Mouse (Mus musculus): ENCODE data around the gene Slc22a8.

Slc22a8 gene

DNA sequence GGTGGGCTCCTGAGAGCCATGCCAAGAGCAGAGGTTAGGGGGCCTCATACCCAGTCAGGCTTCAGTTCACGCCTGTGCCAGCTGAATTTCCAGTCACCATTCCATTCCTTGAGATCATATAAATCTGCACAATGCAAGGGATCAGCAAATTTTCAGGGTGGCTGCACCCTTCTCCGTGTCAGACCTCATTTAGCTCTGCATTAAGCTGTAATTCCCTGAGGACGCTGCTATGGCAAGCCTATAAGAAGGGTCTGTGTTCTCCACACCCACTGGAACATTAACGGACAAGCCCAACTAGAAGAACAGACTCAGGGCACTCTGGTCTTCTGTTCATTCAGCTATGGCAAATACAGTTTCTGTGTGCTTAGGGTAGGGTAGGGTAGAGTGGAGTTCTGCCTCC, 6.2 kb downstream of the Slc22a8 start:
- DNase-seq (ENCODE audit: low read depth, low spot score), result no peak

- DNase-seq (ENCODE audit: low read depth, low spot score), result no peak
Measured at GRCm38 (mm10) chr19:8599229-8599628, 8.2 kb downstream of the Slc22a8 start.

GRCm38 (mm10) chr19:8601922-8602321, 10.9 kb downstream of the Slc22a8 start:
- DNase-seq (ENCODE audit: low read depth, low spot score), result no peak

DNA sequence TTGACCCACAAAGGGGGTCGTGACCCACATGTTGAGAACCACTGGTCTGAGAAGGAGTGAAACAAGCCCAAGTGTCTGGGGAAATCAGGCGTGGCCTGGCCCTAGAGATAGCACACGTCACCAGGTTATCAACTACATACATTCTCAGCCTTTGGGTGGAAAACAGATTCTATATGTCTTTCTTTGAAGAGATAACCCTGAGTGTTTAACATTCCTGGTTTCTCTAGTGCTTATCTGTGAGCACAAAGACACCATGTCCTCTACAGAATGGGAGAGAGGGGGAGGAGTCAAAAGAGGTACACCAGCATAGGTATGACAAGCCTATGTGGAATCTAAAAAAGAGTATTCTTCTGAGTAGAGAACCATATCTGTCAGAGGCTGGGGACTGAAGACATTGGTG, 11.9 kb downstream of the Slc22a8 start:
- no peak for DNase-seq (ENCODE audit: low read depth, low spot score)

- no peak for DNase-seq (ENCODE audit: low read depth, low spot score)
Measured at GRCm38 (mm10) chr19:8604536-8605240, 13.6 kb downstream of the Slc22a8 start.

DNA sequence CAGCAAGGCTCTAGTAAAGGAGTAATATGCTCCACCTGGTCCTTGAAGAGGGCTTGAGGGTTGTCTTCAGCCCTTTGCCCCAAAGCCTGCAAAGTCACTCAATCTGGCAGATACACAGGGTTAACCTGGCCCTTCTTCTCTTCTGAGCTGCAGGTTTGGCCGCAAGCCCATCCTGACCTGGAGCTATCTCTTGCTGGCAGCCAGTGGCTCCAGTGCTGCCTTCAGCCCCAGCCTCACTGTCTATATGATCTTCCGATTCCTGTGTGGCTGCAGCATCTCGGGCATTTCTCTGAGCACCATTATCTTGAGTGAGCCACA, 14.1 kb downstream of the Slc22a8 start:
- no peak for DNase-seq (ENCODE audit: low read depth, low spot score)

DNA sequence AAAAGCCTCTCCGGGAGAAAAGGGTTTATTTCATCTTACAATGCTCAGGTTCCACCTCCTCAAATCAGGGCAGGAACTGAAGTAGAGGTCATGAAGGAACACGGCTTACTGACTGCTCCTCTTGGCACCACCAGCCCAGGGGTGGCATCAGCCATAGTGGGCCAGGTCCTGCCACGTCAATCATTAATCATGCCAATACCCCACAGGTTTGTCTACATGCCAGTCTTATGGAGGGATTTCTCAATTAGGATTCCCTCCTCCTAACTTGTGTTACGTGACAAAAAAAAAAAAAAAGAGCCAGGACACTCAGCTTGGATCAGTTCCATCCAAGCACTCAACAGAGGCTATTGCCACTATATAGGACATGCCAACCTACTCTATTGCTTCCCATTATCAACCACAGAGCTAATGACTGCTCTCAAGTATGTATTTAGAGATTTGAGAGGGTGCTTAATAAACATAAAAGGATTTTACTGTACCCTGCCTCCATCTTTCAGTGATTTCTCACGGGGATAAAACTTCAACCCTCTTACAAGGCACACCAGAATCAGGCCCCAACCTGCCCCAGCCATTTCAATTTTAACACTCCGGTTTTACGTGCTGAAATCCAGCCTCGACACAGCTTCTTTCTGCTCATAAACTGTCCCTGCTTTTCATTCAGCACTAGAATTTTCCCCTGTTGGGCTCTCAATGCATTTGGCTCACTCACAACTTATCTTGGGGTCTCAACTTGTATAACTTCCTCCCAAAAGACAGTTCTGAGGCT, 20.5 kb downstream of the Slc22a8 start:
- DNase-seq (ENCODE audit: low read depth, low spot score), result no peak

- no peak for DNase-seq (ENCODE audit: low read depth, low spot score)
Measured at GRCm38 (mm10) chr19:8613111-8613510, 22.1 kb downstream of the Slc22a8 start.

- no peak for DNase-seq (ENCODE audit: low read depth, low spot score)
Measured at GRCm38 (mm10) chr19:8614343-8614742, 23.3 kb downstream of the Slc22a8 start.

- DNase-seq (ENCODE audit: low read depth, low spot score), result no peak
Measured at GRCm38 (mm10) chr19:8616314-8616713, 25.3 kb downstream of the Slc22a8 start.

- DNase-seq (ENCODE audit: low read depth, low spot score), result no peak
Measured at GRCm38 (mm10) chr19:8617904-8618303, 26.9 kb downstream of the Slc22a8 start, which contains the start of gene Slc22a6. Gene Slc22a6 (plus strand): TSS chr19:8618039.

DNA sequence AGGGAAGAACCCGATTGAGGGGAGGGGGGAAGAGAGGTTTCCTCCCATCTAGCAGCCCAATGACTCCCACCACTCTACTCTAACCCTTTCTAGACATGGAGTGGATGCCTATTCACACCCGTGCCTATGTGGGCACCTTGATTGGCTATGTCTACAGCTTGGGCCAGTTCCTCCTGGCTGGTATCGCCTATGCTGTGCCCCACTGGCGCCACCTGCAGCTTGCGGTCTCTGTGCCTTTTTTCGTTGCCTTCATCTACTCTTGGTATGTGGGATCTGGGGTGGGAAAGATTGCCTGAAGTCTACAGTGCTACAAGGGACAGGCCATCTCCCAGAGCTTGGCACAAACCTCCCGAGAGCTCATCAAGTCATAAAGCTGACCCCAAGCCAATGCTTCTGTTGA, 30.0 kb downstream of the Slc22a8 start:
- no peak for DNase-seq (ENCODE audit: low read depth, low spot score)

GRCm38 (mm10) chr19:8630249-8630648, 39.2 kb downstream of the Slc22a8 start:
- no peak for DNase-seq (ENCODE audit: low read depth, low spot score)

DNA sequence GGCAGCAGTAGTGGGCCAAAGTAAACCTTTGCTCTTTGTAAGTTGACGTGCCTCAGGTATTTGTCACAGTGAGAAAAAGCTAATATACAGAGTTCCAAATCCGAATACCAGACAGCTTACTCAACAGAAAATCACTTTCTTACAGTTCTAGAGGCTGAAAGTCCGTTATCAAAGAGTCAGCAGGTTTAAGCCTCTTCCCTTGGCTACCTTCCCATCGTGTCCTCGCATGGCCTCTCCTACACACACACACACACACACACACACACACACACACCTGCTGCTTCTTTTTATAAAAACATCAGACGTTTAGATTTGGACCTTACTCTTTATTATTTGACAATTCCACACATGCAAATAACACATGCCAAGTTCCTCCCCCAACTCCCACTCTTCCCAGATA, 39.8 kb downstream of the Slc22a8 start:
- DNase-seq (ENCODE audit: low read depth, low spot score), result no peak

DNA sequence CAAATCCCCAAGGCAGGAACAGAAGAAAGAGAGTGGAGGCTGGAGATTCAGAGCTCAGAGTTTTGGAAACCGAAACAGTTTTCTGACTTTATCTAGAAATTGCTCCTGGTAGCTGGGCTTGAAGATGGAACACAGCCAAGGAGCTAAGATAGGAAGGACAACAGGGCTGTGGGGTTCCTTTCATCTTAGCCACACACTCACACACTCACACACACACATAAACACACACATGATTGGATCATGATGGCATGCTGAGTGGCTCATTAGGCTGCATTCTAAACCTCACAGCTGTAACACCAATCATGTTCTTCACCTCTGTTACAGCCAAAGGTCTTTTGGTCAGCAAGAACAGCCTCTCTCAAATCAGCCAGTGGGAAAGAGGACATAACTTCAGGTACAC, 41.0 kb downstream of the Slc22a8 start:
- no peak for DNase-seq (ENCODE audit: low read depth, low spot score)

- no peak for DNase-seq (ENCODE audit: low read depth, low spot score)
Measured at GRCm38 (mm10) chr19:8642086-8642485, 51.0 kb downstream of the Slc22a8 start.

DNA sequence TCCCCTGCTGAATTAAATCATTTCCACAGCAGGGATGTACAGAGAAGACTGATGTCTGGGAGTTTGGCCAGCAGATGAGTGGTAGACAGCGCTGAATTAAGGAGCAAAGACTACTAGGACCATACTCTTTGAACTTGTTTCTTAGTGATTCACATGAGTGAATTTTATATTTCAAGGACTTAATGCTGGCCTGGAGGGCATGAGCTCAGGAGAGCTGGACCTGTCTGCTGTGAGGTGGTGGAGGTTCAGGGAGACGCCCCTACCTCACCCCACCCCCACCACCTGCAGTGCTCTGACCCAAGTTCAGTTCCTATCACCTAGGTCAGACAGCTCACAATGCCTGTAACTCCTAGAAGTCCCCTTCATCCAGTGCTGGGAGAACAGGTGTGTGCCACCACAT, 55.3 kb downstream of the Slc22a8 start:
- no peak for DNase-seq (ENCODE audit: low read depth, low spot score)

GRCm38 (mm10) chr19:8655833-8656232, 64.8 kb downstream of the Slc22a8 start:
- no peak for DNase-seq (ENCODE audit: low read depth, low spot score)

- no peak for DNase-seq (ENCODE audit: low read depth, low spot score)
Measured at GRCm38 (mm10) chr19:8656341-8656740, 65.3 kb downstream of the Slc22a8 start.

Data from retina, postnatal 7 days (tissue).